Mouse (Mus musculus): ENCODE results near the gene Rack1.
"Not testable (repeated sequence)": the region's sequence is repeated elsewhere in the genome, so short reads cannot be mapped to it uniquely, and the experiment has no call there.

Rack1 gene

GRCm38 (mm10) chr11:48843202-48843601 lies 43.1 kb downstream of the Rack1 start:
- DNase-seq, result no peak

- no peak for DNase-seq
Observed at GRCm38 (mm10) chr11:48844309-48844708, 44.2 kb downstream of the Rack1 start.

GRCm38 (mm10) chr11:48845244-48845815 lies 45.2 kb downstream of the Rack1 start:
- no peak for DNase-seq

GRCm38 (mm10) chr11:48846362-48846761 lies 46.2 kb downstream of the Rack1 start:
- DNase-seq, result not testable (repeated sequence)

GRCm38 (mm10) chr11:48846881-48847280 lies 46.7 kb downstream of the Rack1 start:
- no peak for DNase-seq

- DNase-seq, result no peak
Observed at GRCm38 (mm10) chr11:48850240-48850639, 50.1 kb downstream of the Rack1 start.

- no peak for DNase-seq
Observed at GRCm38 (mm10) chr11:48851270-48851995, 51.3 kb downstream of the Rack1 start.

GRCm38 (mm10) chr11:48852190-48852589 lies 52.1 kb downstream of the Rack1 start:
- DNase-seq, result no peak

GRCm38 (mm10) chr11:48852624-48853473 lies 52.7 kb downstream of the Rack1 start:
- no peak for DNase-seq

GRCm38 (mm10) chr11:48853474-48854180 lies 53.5 kb downstream of the Rack1 start:
- DNase-seq, result peak; percentile 81

Data from right cerebral cortex, postnatal 4 days (tissue).